Mouse (Mus musculus) E14TG2a.4 (cell line): ENCODE results near the gene Pdgfra.

Source experiments
- CTCF ChIP-seq: conservative IDR thresholded peaks from 2 replicates; pipeline ENCODE4 v1.5.1; 2014; ENCODE audit warnings: low read length
- NANOG ChIP-seq: IDR thresholded peaks from 2 replicates; pipeline ENCODE4 v1.6.1; 2014; ENCODE audit warnings: borderline replicate concordance, low read length, mixed read lengths

GRCm38 (mm10) chr5:75154621-75155235, 2.6 kb downstream of the Pdgfra start:
- TF ChIP-seq CTCF = no peak
- no peak for TF ChIP-seq NANOG
